Mouse (Mus musculus) heart, adult 2 months (tissue): Measurements from ENCODE around the gene H2-Ob. TPM values are rescaled to one million over a fixed set of nuclear protein-coding genes. Genes with fewer than 3 reads are reported as not detected.

Experiments
- DNase-seq, 2 experiments: peaks; one replicate each; pipeline ENCODE4 v3.0.0; 2021
- H3K27ac ChIP-seq: fragments of 200-600 bp; 2 replicates; pipeline ENCODE4 v1.8.1; 2022
- H3K27me3 ChIP-seq: fragments of 200-500 bp; 2 replicates; pipeline ENCODE4 v1.6.1; 2012; ENCODE audit warnings: mild to moderate bottlenecking, low read length, inconsistent platforms, mixed read lengths; ENCODE audit not compliant: control insufficient read depth, insufficient read depth
- H3K36me3 ChIP-seq: fragments of 200-500 bp; 2 replicates; pipeline ENCODE4 v1.6.1; 2012; ENCODE audit warnings: low read length, inconsistent platforms; ENCODE audit not compliant: control insufficient read depth, insufficient read depth
- H3K4me1 ChIP-seq: fragments of 200-500 bp; 2 replicates; pipeline ENCODE4 v1.6.1; 2011; ENCODE audit warnings: low read length; ENCODE audit not compliant: control insufficient read depth, insufficient read depth
- H3K4me3 ChIP-seq: fragments of 200-600 bp; 2 replicates; pipeline ENCODE4 v1.8.1; 2022
- H3K79me2 ChIP-seq: fragments of 200-500 bp; replicated peaks from 2 replicates; pipeline ENCODE4 v1.6.1; 2012; ENCODE audit warnings: mild to moderate bottlenecking, inconsistent platforms, low read length, moderate library complexity, mixed read lengths; ENCODE audit not compliant: control insufficient read depth, insufficient read depth
- H3K9ac ChIP-seq: fragments of 200-500 bp; 2 replicates; pipeline ENCODE4 v1.6.1; 2012; ENCODE audit warnings: low read depth, mild to moderate bottlenecking, control low read depth, inconsistent platforms, low read length, mixed read lengths
- CTCF ChIP-seq: fragments of 200-600 bp; IDR thresholded peaks from 2 replicates; pipeline ENCODE4 v1.8.1; 2022; ENCODE audit warnings: antibody characterized with exemption, mild to moderate bottlenecking, moderate library complexity
- EP300 ChIP-seq: fragments of 200-500 bp; IDR thresholded peaks from 2 replicates; pipeline ENCODE4 v1.6.1; 2011; ENCODE audit warnings: low read depth, low read length, control low read depth; ENCODE audit not compliant: insufficient read depth
- POLR2A ChIP-seq: fragments of 200-500 bp; IDR thresholded peaks from 2 replicates; pipeline ENCODE4 v1.6.1; 2011; ENCODE audit warnings: mild to moderate bottlenecking, low read depth, low read length, control low read depth; ENCODE audit not compliant: insufficient read depth
- WGBS: fragments of 180-500 bp; shearing (Covaris S2); methylation state at CpG from one replicate; pipeline ENCODE4 v1.1.7; 2018; 5-methylcytosine and 5-hydroxymethylcytosine counted together
- intact Hi-C: fragments of 180-260 bp; cut with DNase I; formaldehyde crosslinking; loops from one replicate; pipeline ENCODE4 v1.15.1; 2025
- polyA plus RNA-seq: library from polyadenylated mRNA; depleted of rRNA; stranded (reverse); fragments of >200 nt; gene quantifications from 2 replicates; pipeline ENCODE4 v1.2.3, GENCODE M21; 2012
- total RNA-seq, 2 experiments: library from RNA; stranded (reverse); gene quantifications; 2 replicates each; pipeline ENCODE4 v1.2.3; 2021

Gene H2-Ob
- total and polyA plus RNA-seq, 3 experiments, result 0.55 to 6.2 (median 1.0) TPM

- DNase-seq, result no peak
- Histone ChIP-seq H3K9ac (no peak overlapping the region), H3K27me3 (no peaks in the 10 kb centered on the region), H3K79me2 (no peaks in the 10 kb centered on the region), H3K4me1 (no peaks in the 10 kb centered on the region), H3K27ac (no peak overlapping the region), H3K4me3 (no peak overlapping the region), H3K36me3 (no peaks in the 10 kb centered on the region)
- intact Hi-C loops, result loop anchor here (5.0 kb wide), 1 partner anchor 156 kb away; no protein-coding TSS in a partner anchor
- 43% methylated on average over 4 of the region's 4 CpGs for WGBS
- TF ChIP-seq EP300, result no peak
- peak; percentile 18 for TF ChIP-seq CTCF
- TF ChIP-seq POLR2A, result no peak
These were observed 13.0 kb downstream of the H2-Ob start for GRCm38 (mm10) chr17:34251666-34252065.

GRCm38 (mm10) chr17:34256501-34256900 is 17.8 kb downstream of the H2-Ob start:
- Histone ChIP-seq H3K27ac (no peak overlapping the region), H3K4me3 (no peak overlapping the region), H3K27me3 (no peaks in the 10 kb centered on the region; the same call in 1 of the 2 replicates), H3K36me3 (no peaks in the 10 kb centered on the region), H3K4me1 (no peaks in the 10 kb centered on the region), H3K9ac (no peak overlapping the region), H3K79me2 (no peaks in the 10 kb centered on the region)
- 63% methylated on average over 5 of the region's 5 CpGs for WGBS
- DNase-seq, result no peak
- TF ChIP-seq CTCF (no peak), POLR2A (no peak), EP300 (no peak)
- intact Hi-C loops, result no loop called here

GRCm38 (mm10) chr17:34257594-34258375 is 19.1 kb downstream of the H2-Ob start, which contains the start of gene H2-Ab1:
Gene H2-Ab1, plus strand, starts transcription at chr17:34257689.
- H3K36me3 ChIP-seq, result no peaks in the 10 kb centered on the region
- no peaks in the 10 kb centered on the region for H3K79me2 ChIP-seq
- no peak within 1 kb of the TSS for H3K4me3 ChIP-seq
- no peaks in the 10 kb centered on the region for H3K4me1 ChIP-seq
- H3K9ac ChIP-seq, result no peak within 1 kb of the TSS
- TF ChIP-seq POLR2A (no peak), CTCF (no peak), EP300 (no peak)
- WGBS, result 65% methylated on average over 11 of the region's 11 CpGs
- DNase-seq, result peak; percentile 83 to 85
- H3K27me3 ChIP-seq, result no peaks in the 10 kb centered on the region; the same call in 1 of the 2 replicates
- no peak within 1 kb of the TSS for H3K27ac ChIP-seq
- intact Hi-C loops, result no loop called here

DNA sequence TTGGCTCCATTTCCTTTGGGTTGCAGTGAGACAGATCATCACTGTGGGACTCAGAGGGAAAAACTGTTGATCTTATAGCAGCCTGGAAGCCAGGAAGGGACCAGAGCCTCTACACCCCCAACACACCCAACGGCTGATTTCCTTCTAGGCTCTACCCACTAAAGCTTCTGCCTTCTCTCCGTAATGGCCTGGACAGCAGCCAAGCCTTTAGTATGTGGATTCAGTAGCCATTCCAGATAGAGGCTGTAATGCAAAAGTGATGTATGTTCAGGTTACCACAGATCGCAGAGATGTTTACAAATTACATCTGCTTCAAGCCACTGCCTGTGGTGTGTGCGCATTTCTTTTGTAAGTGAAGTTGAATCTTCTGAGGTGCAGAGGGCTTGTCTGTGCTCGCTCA is 21.8 kb downstream of the H2-Ob start:
- peaks cover 12% of the 10 kb centered on the region for H3K27me3 ChIP-seq
- H3K36me3 ChIP-seq, result no peaks in the 10 kb centered on the region
- WGBS, result 53% methylated on average over 5 of the region's 5 CpGs
- no peak overlapping the region for H3K27ac ChIP-seq
- DNase-seq, result no peak
- no peaks in the 10 kb centered on the region for H3K79me2 ChIP-seq
- intact Hi-C loops, result no loop called here
- no peak overlapping the region for H3K9ac ChIP-seq
- TF ChIP-seq EP300 (no peak), CTCF (no peak), POLR2A (no peak)
- H3K4me3 ChIP-seq, result no peak overlapping the region
- H3K4me1 ChIP-seq, result 0 out of 2 replicates have a peak, but pooled peaks cover 3% of the 10 kb centered on the region

- no peak overlapping the region for H3K9ac ChIP-seq
- H3K27ac ChIP-seq, result no peak overlapping the region
- WGBS, result 30% methylated on average over 4 of the region's 4 CpGs
- H3K79me2 ChIP-seq, result no peaks in the 10 kb centered on the region
- intact Hi-C loops, result no loop called here
- H3K4me1 ChIP-seq, result 0 out of 2 replicates have a peak, but pooled peaks cover 3% of the 10 kb centered on the region
- TF ChIP-seq CTCF (no peak), POLR2A (no peak), EP300 (no peak)
- no peaks in the 10 kb centered on the region for H3K36me3 ChIP-seq
- H3K4me3 ChIP-seq, result no peak overlapping the region
- peaks cover 12% of the 10 kb centered on the region for H3K27me3 ChIP-seq
- DNase-seq, result peak; percentile 35 to 72
These were observed 22.8 kb downstream of the H2-Ob start for GRCm38 (mm10) chr17:34261502-34261901.

GRCm38 (mm10) chr17:34263068-34263467 is 24.4 kb downstream of the H2-Ob start:
- Histone ChIP-seq H3K4me1 (0 out of 2 replicates have a peak, but pooled peaks cover 3% of the 10 kb centered on the region), H3K4me3 (peak overlapping the region; percentile 41), H3K9ac (no peak overlapping the region), H3K27me3 (peaks cover 12% of the 10 kb centered on the region), H3K36me3 (no peaks in the 10 kb centered on the region), H3K27ac (no peak overlapping the region), H3K79me2 (no peaks in the 10 kb centered on the region)
- peak; percentile 71 to 76 for DNase-seq
- 1% methylated on average over 8 of the region's 8 CpGs for WGBS
- TF ChIP-seq CTCF (no peak), EP300 (no peak), POLR2A (no peak)
- intact Hi-C loops, result no loop called here
